Mouse (Mus musculus): ENCODE data around the gene Gars. TPM values are rescaled to one million over a fixed set of nuclear protein-coding genes. Genes with fewer than 3 reads are reported as not detected.

The Gars gene
- polyA plus RNA-seq, 1 experiment = 21.3 TPM

GRCm38 (mm10) chr6:55054491-55054890, 16.7 kb downstream of the Gars start:
- H3K36me3 ChIP-seq (ENCODE audit: control insufficient read depth, insufficient read depth, low read length) = peaks cover 3% of the 10 kb centered on the region; the same call in 1 of the 2 replicates
- H3K4me1 ChIP-seq (ENCODE audit: control insufficient read depth, insufficient read depth, low read length) = no peaks in the 10 kb centered on the region
- no peaks in the 10 kb centered on the region for H3K27me3 ChIP-seq (ENCODE audit: control insufficient read depth, insufficient read depth, low read length)
- TF ChIP-seq POLR2A (IDR thresholded peaks at IDR 0.05; ENCODE audit: control insufficient read depth, low read depth, low read length) = no peak
- TF ChIP-seq CTCF (IDR thresholded peaks at IDR 0.05; ENCODE audit: control insufficient read depth, insufficient read depth, insufficient replicate concordance, low read depth, low read length) = no peak
- no peak overlapping the region for H3K4me3 ChIP-seq (ENCODE audit: control insufficient read depth, low read depth, low read length)
- no peak overlapping the region for H3K27ac ChIP-seq (ENCODE audit: control insufficient read depth, insufficient read depth, low read depth, low read length)

DNA sequence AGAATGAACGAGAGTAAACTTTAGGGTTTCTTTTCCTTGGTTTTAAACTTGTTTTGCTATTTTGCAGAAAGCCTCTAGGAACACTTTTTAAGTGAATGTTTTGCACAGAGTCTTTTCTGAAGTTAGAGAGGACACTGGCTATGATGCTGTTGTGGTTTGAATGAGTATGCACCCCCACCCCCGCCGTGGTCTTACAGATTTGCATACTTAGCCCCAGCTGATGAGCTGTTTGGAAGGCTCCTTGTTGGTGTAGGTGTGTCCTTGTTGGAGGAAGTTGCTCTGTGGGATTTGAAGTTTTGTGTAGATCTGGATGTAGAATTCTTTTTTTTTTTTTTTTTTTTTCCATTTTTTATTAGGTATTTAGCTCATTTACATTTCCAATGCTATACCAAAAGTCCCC, 19.6 kb downstream of the Gars start:
- TF ChIP-seq POLR2A (IDR thresholded peaks at IDR 0.05; ENCODE audit: control insufficient read depth, low read depth, low read length) = no peak
- TF ChIP-seq CTCF (IDR thresholded peaks at IDR 0.05; ENCODE audit: control insufficient read depth, insufficient read depth, insufficient replicate concordance, low read depth, low read length) = no peak
- no peaks in the 10 kb centered on the region for H3K4me1 ChIP-seq (ENCODE audit: control insufficient read depth, insufficient read depth, low read length)
- H3K4me3 ChIP-seq (ENCODE audit: control insufficient read depth, low read depth, low read length) = no peak overlapping the region
- no peak overlapping the region for H3K27ac ChIP-seq (ENCODE audit: control insufficient read depth, insufficient read depth, low read depth, low read length)
- H3K36me3 ChIP-seq (ENCODE audit: control insufficient read depth, insufficient read depth, low read length) = peaks cover 2% of the 10 kb centered on the region; the same call in 1 of the 2 replicates
- no peaks in the 10 kb centered on the region for H3K27me3 ChIP-seq (ENCODE audit: control insufficient read depth, insufficient read depth, low read length)

- TF ChIP-seq CTCF (IDR thresholded peaks at IDR 0.05; ENCODE audit: control insufficient read depth, insufficient read depth, insufficient replicate concordance, low read depth, low read length) (no peak), POLR2A (IDR thresholded peaks at IDR 0.05; ENCODE audit: control insufficient read depth, low read depth, low read length) (no peak)
- Histone ChIP-seq H3K27me3 (ENCODE audit: control insufficient read depth, insufficient read depth, low read length) (no peaks in the 10 kb centered on the region), H3K4me1 (ENCODE audit: control insufficient read depth, insufficient read depth, low read length) (no peaks in the 10 kb centered on the region), H3K36me3 (ENCODE audit: control insufficient read depth, insufficient read depth, low read length) (0 out of 2 replicates have a peak, but pooled peaks cover 2% of the 10 kb centered on the region), H3K27ac (ENCODE audit: control insufficient read depth, insufficient read depth, low read depth, low read length) (no peak overlapping the region), H3K4me3 (ENCODE audit: control insufficient read depth, low read depth, low read length) (no peak overlapping the region)
These were observed 22.5 kb downstream of the Gars start for GRCm38 (mm10) chr6:55060241-55060825.

DNA sequence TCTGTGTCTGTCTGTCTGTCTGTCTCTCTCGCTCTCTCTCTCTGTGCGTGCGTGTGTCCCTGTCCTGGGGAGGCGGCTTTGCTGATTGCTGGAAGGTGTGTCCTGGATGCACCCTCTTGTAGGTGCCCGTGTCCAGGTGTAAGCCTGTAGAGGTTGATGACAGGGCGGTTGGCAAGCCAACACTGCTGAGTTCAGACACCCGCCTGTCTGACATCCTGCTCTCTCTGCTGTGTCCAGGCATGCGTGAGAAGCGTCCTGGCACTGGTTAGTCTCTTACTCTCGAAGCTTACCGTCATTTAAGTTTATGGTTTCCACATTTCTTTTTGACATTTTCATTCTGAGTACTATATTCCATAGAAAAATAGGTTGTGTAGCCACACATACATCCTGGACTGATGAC, 23.5 kb downstream of the Gars start:
- no peaks in the 10 kb centered on the region for H3K4me1 ChIP-seq (ENCODE audit: control insufficient read depth, insufficient read depth, low read length)
- no peak for TF ChIP-seq CTCF (IDR thresholded peaks at IDR 0.05; ENCODE audit: control insufficient read depth, insufficient read depth, insufficient replicate concordance, low read depth, low read length)
- TF ChIP-seq POLR2A (IDR thresholded peaks at IDR 0.05; ENCODE audit: control insufficient read depth, low read depth, low read length) = no peak
- no peaks in the 10 kb centered on the region for H3K36me3 ChIP-seq (ENCODE audit: control insufficient read depth, insufficient read depth, low read length)
- no peak overlapping the region for H3K4me3 ChIP-seq (ENCODE audit: control insufficient read depth, low read depth, low read length)
- no peaks in the 10 kb centered on the region for H3K27me3 ChIP-seq (ENCODE audit: control insufficient read depth, insufficient read depth, low read length)
- H3K27ac ChIP-seq (ENCODE audit: control insufficient read depth, insufficient read depth, low read depth, low read length) = no peak overlapping the region

DNA sequence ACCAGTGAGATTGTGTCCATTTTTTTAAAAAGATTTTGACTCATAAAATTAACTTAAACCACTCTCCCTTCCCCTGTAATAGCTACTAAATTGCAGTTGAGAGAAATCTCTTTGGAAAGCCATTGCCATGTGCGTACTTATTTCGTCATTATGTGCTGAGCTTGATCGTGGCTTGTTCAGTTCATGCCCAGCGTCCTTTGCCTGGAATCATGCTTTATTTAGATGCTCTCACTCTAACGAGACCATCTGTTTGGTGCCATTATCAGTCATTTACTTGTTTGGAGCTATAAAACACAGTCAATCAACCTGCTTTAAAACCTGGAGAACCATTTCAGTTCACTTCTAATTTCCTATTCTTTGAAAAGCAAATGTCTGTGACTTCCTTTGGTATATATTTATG, 24.4 kb downstream of the Gars start:
- Histone ChIP-seq H3K4me3 (ENCODE audit: control insufficient read depth, low read depth, low read length) (no peak overlapping the region), H3K27ac (ENCODE audit: control insufficient read depth, insufficient read depth, low read depth, low read length) (no peak overlapping the region), H3K4me1 (ENCODE audit: control insufficient read depth, insufficient read depth, low read length) (no peaks in the 10 kb centered on the region), H3K27me3 (ENCODE audit: control insufficient read depth, insufficient read depth, low read length) (no peaks in the 10 kb centered on the region), H3K36me3 (ENCODE audit: control insufficient read depth, insufficient read depth, low read length) (no peaks in the 10 kb centered on the region)
- TF ChIP-seq POLR2A (IDR thresholded peaks at IDR 0.05; ENCODE audit: control insufficient read depth, low read depth, low read length) = no peak
- no peak for TF ChIP-seq CTCF (IDR thresholded peaks at IDR 0.05; ENCODE audit: control insufficient read depth, insufficient read depth, insufficient replicate concordance, low read depth, low read length)

DNA sequence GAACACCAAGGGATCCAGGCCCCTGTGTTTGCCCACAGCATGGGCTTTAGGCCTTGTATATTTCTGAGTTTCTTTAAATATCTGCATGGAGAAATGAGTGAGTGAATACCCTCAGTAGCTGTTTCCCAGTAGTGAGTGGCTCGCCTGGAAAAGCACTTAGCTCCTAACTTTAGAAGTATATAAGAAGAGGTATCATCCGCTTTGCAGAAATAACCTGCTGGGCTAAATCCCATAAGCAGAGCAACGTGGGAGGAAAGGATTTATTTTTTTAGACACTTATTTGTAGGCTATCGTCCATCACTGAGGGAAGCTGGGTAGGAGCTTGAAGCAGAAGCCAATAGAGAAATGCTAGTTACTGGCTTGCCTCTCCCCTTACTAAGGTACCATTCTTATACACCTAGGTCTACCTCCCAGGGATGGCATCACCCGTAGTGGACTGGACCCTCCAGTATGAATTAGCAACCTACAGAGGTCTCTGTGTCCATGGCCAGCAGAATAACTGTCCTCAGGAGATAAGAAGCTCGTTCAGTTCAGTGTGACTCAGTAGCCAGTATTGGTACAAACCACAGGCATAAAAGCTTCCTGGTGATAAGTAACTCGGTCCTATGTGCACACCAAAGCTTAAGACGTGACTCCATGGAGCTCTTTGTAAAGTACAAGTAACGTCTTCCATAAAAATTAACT, 26.1 kb downstream of the Gars start:
- H3K27ac ChIP-seq (ENCODE audit: control insufficient read depth, insufficient read depth, low read depth, low read length) = no peak overlapping the region
- no peaks in the 10 kb centered on the region for H3K36me3 ChIP-seq (ENCODE audit: control insufficient read depth, insufficient read depth, low read length)
- TF ChIP-seq CTCF (IDR thresholded peaks at IDR 0.05; ENCODE audit: control insufficient read depth, insufficient read depth, insufficient replicate concordance, low read depth, low read length) (no peak), POLR2A (IDR thresholded peaks at IDR 0.05; ENCODE audit: control insufficient read depth, low read depth, low read length) (no peak)
- no peaks in the 10 kb centered on the region for H3K4me1 ChIP-seq (ENCODE audit: control insufficient read depth, insufficient read depth, low read length)
- H3K4me3 ChIP-seq (ENCODE audit: control insufficient read depth, low read depth, low read length) = no peak overlapping the region
- no peaks in the 10 kb centered on the region for H3K27me3 ChIP-seq (ENCODE audit: control insufficient read depth, insufficient read depth, low read length)

DNA sequence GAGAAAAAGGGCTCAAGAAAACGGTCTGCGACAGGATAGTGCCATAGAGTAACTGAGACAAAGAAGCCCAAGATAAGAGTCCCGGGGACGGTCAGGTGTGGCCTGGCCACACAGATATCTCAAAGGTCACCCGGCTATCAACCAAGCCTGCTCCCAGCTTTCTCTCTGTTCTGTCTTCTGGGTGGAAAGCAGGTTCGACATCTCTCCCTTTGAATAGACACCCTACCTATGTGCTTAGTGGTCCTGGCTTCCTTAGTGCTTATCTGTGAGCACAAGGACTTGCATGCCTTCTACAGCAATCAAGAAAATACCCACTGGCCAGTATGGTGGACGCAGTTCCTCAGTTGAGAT, 26.6 kb downstream of the Gars start:
- TF ChIP-seq POLR2A (IDR thresholded peaks at IDR 0.05; ENCODE audit: control insufficient read depth, low read depth, low read length) (no peak), CTCF (IDR thresholded peaks at IDR 0.05; ENCODE audit: control insufficient read depth, insufficient read depth, insufficient replicate concordance, low read depth, low read length) (no peak)
- Histone ChIP-seq H3K27me3 (ENCODE audit: control insufficient read depth, insufficient read depth, low read length) (no peaks in the 10 kb centered on the region), H3K4me3 (ENCODE audit: control insufficient read depth, low read depth, low read length) (no peak overlapping the region), H3K27ac (ENCODE audit: control insufficient read depth, insufficient read depth, low read depth, low read length) (no peak overlapping the region), H3K4me1 (ENCODE audit: control insufficient read depth, insufficient read depth, low read length) (no peaks in the 10 kb centered on the region), H3K36me3 (ENCODE audit: control insufficient read depth, insufficient read depth, low read length) (no peaks in the 10 kb centered on the region; the same call in 1 of the 2 replicates)

Data from testis, adult 2 months (tissue).